Mouse (Mus musculus) kidney, adult 2 months (tissue): ENCODE measurements around the gene Ankrd66.

Source experiments
- CTCF ChIP-seq: fragments of 200-500 bp; conservative IDR thresholded peaks from 2 replicates; pipeline ENCODE4 v1.5.1; 2011; ENCODE audit warnings: low read depth, mild to moderate bottlenecking, control low read depth, low read length, moderate library complexity, mixed read lengths; ENCODE audit not compliant: insufficient read depth, insufficient read length
- POLR2A ChIP-seq: fragments of 200-500 bp; IDR thresholded peaks from one replicate; pipeline ENCODE4 v1.6.1; 2011; ENCODE audit warnings: low read depth, low read length, control low read depth

- no peak for TF ChIP-seq CTCF
- TF ChIP-seq POLR2A, result no peak
These were observed 8.8 kb downstream of the Ankrd66 start for GRCm38 (mm10) chr17:43534362-43535222.
